Mouse (Mus musculus) left cerebral cortex, adult 9 months (tissue): ENCODE data around the gene Uimc1.
A peak's percentile ranks its signal among the peaks of the same experiment; 100 is the strongest.
"Not testable (repeated sequence)": the region's sequence is repeated elsewhere in the genome, so short reads cannot be mapped to it uniquely, and the experiment has no call there.

ENCODE experiments used
- DNase-seq, 2 experiments: peaks; one replicate each; pipeline ENCODE4 v3.0.0; 2022; ENCODE audit warnings: low spot score in 2 of 2

The Uimc1 gene

GRCm38 (mm10) chr13:55099726-55100478, at the start of gene Uimc1:
Gene Uimc1 (minus strand): TSS chr13:55100300.
- peak in 1 of 2 experiments; percentile 73 for DNase-seq

GRCm38 (mm10) chr13:55140271-55140670, 40.2 kb upstream of the Uimc1 start:
- DNase-seq, result no peak

- no peak for DNase-seq
Measured at GRCm38 (mm10) chr13:55135382-55135781, 35.3 kb upstream of the Uimc1 start.

DNA sequence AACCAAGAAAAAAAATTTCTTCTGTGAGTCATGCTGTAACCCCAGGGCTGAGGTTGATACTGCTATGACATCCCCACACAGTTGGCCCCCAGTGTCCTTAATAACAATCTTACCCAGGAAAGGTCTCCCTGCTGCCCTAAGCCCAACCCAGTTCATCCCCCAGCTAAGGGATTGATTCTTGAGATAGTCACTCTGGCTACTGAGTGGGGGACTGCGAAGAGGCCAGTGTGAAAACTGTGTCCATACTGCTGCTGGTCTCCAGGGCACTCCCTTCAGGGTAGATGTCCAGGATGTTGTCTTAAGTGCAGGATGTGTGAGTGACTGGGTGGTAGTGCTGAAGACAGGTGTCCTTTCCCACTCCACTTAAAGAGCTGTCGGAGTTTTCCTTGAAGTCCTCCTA, 33.3 kb upstream of the Uimc1 start, which contains the start of gene Gm17617:
Gene Gm17617, minus strand, starts transcription at position 101 of the 400 bp plus-strand sequence.
- DNase-seq, result no peak

DNA sequence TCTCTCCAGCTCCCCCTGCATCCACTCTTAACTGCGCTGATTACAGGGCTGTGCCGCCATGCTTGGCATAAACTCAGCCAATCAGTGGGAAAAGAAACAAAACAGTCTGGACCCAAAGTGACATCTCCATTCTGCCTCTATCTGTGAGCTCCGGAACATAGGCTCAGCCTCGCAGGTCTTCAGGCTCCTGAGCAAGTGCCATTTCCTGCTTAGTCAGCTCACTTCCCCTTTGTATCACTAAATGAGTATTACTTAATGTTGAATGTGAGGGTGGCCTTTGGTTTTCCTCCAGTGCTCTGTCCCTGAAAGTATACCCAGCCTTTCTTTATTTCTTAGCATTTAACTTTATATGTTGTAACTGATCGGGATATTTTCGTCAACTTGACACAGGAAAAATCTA, 24.8 kb upstream of the Uimc1 start:
- DNase-seq, result no peak

DNA sequence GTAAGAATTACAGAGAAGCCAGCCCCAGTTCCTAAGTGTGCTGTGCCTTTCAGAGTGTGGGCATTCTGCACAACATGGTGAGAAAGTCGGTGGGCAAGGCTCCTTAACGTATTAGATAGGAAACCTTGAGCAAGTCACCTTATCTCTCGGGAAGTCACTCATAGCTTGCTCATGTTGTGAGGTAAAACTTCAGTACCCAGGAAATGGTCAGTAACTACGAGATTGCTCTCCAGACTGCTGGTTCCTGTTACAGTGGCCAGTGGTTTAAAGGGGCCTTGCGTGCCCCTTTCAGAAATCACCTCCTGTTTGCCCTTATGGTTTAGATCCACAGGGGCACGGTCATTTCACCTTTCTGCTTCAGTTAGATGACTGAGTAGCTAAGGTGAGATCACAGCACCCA, 14.3 kb upstream of the Uimc1 start:
- DNase-seq, result no peak

- DNase-seq, result peak in 1 of 2 experiments; percentile 45
Measured at GRCm38 (mm10) chr13:55107694-55108093, 7.6 kb upstream of the Uimc1 start.

GRCm38 (mm10) chr13:55107116-55107515, 7.0 kb upstream of the Uimc1 start:
- DNase-seq, result no peak

- no peak for DNase-seq
Measured at GRCm38 (mm10) chr13:55105953-55106691, 6.0 kb upstream of the Uimc1 start.

DNA sequence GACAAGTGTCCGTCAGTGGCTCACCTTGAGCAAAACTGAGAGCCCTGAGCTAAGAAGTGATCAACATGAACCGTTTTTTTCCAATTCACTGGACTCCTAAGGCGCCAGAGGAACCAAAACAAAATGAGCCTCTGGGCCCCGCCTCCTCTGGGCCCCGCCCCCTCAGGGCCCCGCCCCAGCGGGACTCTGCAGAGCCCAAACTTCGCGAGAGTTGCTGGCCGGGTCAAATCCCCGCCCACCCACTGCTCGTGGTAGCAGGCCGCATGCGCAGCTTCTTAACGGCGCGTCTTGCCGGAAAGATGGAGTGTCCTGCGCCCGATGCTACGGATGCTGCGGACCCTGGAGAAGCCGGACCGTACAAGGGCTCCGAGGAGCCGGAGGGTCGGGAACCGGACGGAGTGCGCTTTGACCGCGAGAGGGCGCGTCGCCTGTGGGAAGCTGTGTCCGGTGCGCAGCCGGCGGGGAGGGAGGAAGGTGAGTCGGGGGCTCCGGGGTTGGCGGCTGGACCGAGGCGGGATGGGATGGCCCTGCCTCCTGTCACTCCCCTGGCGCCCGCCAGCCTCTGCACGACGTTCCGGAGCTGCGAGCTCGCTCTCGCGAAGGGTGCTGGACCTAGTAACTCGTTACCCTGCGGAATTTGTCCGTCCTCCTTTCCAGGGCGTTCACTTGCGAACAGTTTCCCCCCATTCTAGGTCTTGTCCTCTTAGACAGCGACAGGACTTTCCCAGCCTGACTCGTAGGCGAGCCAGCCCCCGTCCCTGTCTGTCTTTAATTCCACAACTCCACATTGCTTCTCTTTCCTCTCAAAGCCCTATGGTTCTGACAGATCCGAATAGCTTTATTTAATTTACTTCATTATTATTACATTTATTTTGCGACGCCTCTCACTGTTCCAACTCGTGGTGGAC, 5.2 kb upstream of the Uimc1 start, which contains the start of gene Zfp346:
Gene Zfp346, plus strand, starts transcription at position 267 of the 908 bp plus-strand sequence.
- DNase-seq, result peak; percentile 91 to 96

DNA sequence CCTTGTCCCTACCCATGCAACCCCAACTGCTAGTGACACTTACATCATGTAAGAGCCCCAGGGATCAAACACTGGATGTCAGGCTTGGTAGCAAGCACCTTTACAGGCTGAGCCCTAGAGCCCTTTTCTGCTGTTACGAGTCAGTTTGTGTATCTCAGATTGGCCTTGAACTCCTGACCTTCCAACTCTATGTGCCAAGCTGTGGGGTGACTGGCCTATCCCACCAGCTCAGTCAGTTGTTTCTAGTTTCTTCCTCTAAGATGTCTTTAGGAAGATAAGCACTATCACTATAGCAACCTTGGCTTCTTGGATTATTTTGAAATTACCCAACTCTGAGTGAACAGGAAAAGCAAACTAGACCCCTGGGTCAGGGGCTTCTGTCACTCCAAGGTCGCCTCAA, 3.3 kb upstream of the Uimc1 start:
- DNase-seq, result no peak

DNA sequence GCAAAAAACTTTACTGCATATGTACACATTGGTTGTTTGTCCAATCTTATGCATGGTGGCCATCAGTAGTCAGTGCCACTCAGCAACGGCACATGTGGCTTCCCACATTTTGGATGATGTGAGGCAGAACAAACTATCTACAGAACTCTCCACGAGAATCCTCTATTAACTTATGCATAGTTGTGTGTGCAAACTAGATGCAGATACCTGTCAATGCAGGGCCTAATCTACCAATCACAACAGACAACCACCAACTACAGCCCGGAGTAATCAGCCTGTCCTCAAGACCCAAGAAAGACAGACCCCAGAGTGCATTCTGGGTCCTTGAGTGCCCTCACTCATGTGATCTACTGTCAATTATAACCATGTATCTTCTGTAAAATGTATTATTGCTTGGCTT, 2.3 kb upstream of the Uimc1 start:
- DNase-seq, result no peak

DNA sequence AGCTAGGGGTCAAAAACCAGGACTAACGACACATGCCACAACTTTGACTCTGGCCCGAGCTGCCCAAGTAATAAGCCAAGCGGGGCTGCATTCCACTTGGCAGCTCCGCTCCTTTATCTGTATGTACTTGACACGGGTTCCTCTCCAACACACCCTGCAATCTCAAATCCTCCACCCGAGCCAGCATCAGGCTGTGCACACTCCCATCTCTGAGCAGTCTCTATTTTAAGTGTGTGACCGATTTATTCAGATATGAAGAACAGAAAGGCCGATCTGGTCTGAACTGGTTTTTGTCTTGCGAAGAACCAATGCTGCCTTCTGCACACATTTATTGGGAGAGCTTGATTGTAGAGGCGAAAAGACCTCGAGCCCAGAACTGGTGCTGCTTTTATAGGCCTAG, 1.5 kb upstream of the Uimc1 start:
- DNase-seq, result no peak

- DNase-seq, result peak in 1 of 2 experiments; percentile 22
Measured at GRCm38 (mm10) chr13:55099066-55099725, 904 bp downstream of the Uimc1 start.

GRCm38 (mm10) chr13:55097841-55098240, 2.3 kb downstream of the Uimc1 start:
- DNase-seq, result not testable (repeated sequence)

- DNase-seq, result peak in 1 of 2 experiments; percentile 37
Measured at GRCm38 (mm10) chr13:55092588-55092987, 7.5 kb downstream of the Uimc1 start.

DNA sequence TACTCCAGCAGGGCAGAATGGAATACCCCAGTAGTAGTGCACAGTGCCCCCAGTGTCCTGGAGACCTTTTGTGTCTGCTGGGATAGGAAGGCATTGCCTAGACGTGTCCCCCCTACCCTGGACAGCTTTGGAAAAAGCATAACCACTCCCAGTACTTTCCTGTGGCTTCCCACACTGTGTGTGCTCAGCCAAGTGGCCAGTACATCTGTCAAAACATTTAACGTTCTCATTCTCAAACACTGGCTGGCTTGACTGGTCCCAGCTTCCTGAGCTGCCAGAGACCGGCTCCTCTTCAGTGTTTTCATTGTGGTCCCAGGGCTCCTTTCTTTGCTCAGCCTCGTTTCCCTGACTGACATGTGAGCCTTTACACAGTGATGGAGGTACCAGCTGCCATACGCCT, 24.5 kb downstream of the Uimc1 start:
- DNase-seq, result no peak

DNA sequence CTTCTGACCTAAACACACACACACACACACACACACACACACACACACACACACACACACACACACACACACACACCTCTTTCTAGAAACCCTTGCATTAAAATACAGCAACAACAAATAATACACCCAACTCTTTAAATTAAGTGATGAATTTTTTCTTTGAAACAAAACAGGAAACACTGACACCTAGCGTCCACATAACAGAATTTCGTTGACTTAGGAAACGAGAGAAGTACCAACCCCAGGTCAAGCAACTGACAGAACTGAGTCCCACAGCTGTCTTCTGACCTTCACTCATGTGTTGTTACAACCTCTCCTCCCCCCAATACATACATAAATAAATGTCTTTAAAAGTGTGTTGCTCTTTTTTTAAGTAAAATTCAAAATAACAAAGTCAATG, 28.8 kb downstream of the Uimc1 start:
- peak in 1 of 2 experiments; percentile 12 for DNase-seq

GRCm38 (mm10) chr13:55069719-55070118, 30.4 kb downstream of the Uimc1 start:
- DNase-seq, result no peak

GRCm38 (mm10) chr13:55063276-55063675, 36.8 kb downstream of the Uimc1 start:
- DNase-seq, result no peak

- DNase-seq, result no peak
Measured at GRCm38 (mm10) chr13:55058042-55058441, 42.1 kb downstream of the Uimc1 start.
